Comparison of ENCODE assay signal across 32 mouse cellular contexts in the genomic region with DNA sequence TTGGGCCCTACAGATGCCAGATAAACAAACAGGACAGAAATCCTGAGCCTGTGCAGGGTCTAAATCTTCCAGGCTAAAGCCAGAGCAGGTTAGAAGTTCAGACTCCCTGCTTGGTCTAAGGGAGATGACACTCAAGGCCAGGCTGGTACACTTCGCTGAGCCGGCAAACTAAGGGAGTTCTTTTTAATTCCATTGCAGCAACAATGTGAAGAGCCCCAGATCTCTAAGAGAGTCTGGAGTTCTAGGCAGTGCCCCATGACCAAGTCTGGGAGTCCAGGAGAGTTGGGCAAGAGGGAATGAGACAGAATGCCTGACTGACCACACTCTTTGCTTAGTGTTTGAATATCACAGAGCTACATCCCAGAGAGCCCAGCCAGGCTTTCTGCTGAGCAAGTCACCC. TPM values are rescaled to one million over a fixed set of nuclear protein-coding genes. Genes with fewer than 3 reads are reported as not detected.
"Had no signal": no experiment of that assay in that cellular context is flagged by ENCODE, and none has a peak within 500 bp of the region (broad histone marks: within the 10 kb centered on the region; RNA-seq: fewer than 3 reads in every experiment).

No protein-coding gene starts in this region.

- H3K4me3 ChIP-seq: embryonic facial prominence, embryonic 10.5 days; embryonic facial prominence, embryonic 12.5 days; embryonic facial prominence, embryonic 13.5 days; embryonic facial prominence, embryonic 15.5 days; erythroblast, embryonic 14.5 days; forebrain, embryonic 10.5 days; forebrain, embryonic 12.5 days; forebrain, embryonic 13.5 days; forebrain, embryonic 15.5 days; gastrocnemius, adult 2 months had no signal

- ATAC-seq: forebrain, embryonic 13.5 days; forebrain, embryonic 14.5 days; forebrain, embryonic 15.5 days; forebrain, embryonic 16.5 days; forebrain, postnatal 0 days had no signal

- H3K9me3 ChIP-seq: embryonic facial prominence, embryonic 10.5 days; embryonic facial prominence, embryonic 12.5 days; embryonic facial prominence, embryonic 13.5 days; embryonic facial prominence, embryonic 15.5 days; forebrain, embryonic 10.5 days; forebrain, embryonic 12.5 days; forebrain, embryonic 13.5 days; forebrain, embryonic 15.5 days had no signal

- H3K27me3 ChIP-seq: embryonic facial prominence, embryonic 12.5 days; embryonic facial prominence, embryonic 13.5 days; embryonic facial prominence, embryonic 15.5 days; forebrain, embryonic 12.5 days; forebrain, embryonic 13.5 days; forebrain, embryonic 15.5 days had no signal

- DNase-seq: cerebellum, adult 2 months; cerebellum, adult 8-10 months; cerebellum, adult 9-10 months; cerebellum, adult 9-11 months; cerebellum, postnatal 10 days; cerebellum, postnatal 14 days; cerebellum, postnatal 25 days; cerebellum, postnatal 36 days; embryo, embryonic 11 days; forebrain, postnatal 0 days; gastrocnemius, adult 2 months; gastrocnemius, postnatal 10 days; gastrocnemius, postnatal 14 days; gastrocnemius, postnatal 25 days; gastrocnemius, postnatal 36 days; heart, adult 11 months; heart, adult 18-20 months had no signal

- H3K27ac ChIP-seq: embryonic facial prominence, embryonic 10.5 days; embryonic facial prominence, embryonic 12.5 days; embryonic facial prominence, embryonic 13.5 days; embryonic facial prominence, embryonic 15.5 days; forebrain, embryonic 10.5 days; forebrain, embryonic 12.5 days; forebrain, embryonic 13.5 days; forebrain, embryonic 15.5 days; gastrocnemius, adult 2 months had no signal

- H3K4me1 ChIP-seq: embryonic facial prominence, embryonic 10.5 days; embryonic facial prominence, embryonic 12.5 days; embryonic facial prominence, embryonic 13.5 days; embryonic facial prominence, embryonic 15.5 days; forebrain, embryonic 10.5 days; forebrain, embryonic 12.5 days; forebrain, embryonic 13.5 days; forebrain, embryonic 15.5 days had no signal

- H3K36me3 ChIP-seq: embryonic facial prominence, embryonic 10.5 days; embryonic facial prominence, embryonic 12.5 days; embryonic facial prominence, embryonic 13.5 days; embryonic facial prominence, embryonic 15.5 days; forebrain, embryonic 10.5 days; forebrain, embryonic 12.5 days; forebrain, embryonic 15.5 days had no signal

- H3K9ac ChIP-seq: embryonic facial prominence, embryonic 12.5 days; embryonic facial prominence, embryonic 13.5 days; embryonic facial prominence, embryonic 15.5 days; forebrain, embryonic 12.5 days; forebrain, embryonic 13.5 days; forebrain, embryonic 15.5 days; forebrain, postnatal 0 days had no signal

- H3K4me2 ChIP-seq: embryonic facial prominence, embryonic 12.5 days; embryonic facial prominence, embryonic 13.5 days; embryonic facial prominence, embryonic 15.5 days; forebrain, embryonic 12.5 days; forebrain, embryonic 13.5 days; forebrain, embryonic 15.5 days had no signal

RNA-seq across cellular contexts. Expression of gene Adgra1, which starts 52.5 kb away (rescaled TPM):
- total RNA-seq: common myeloid progenitor, adult 5-6 weeks; gastrocnemius, adult 18-20 months; gastrocnemius, adult 8-10 months; granulocyte monocyte progenitor cell, adult 5-6 weeks had no signal
- polyA plus RNA-seq: erythroblast, embryonic 14.5 days had no signal
